Mouse (Mus musculus) C2C12 (cell line): ENCODE data around the gene Hspa12a. TPM values are rescaled to one million over a fixed set of nuclear protein-coding genes. Genes with fewer than 3 reads are reported as not detected.
A peak's percentile ranks its signal among the peaks of the same experiment; 100 is the strongest.

Experiments used
- H3K27me3 ChIP-seq: one replicate; pipeline ENCODE4 v1.6.1; 2011; ENCODE audit not compliant: control insufficient read depth, insufficient read depth, insufficient read length
- H3K36me3 ChIP-seq: one replicate; pipeline ENCODE4 v1.6.1; 2011; ENCODE audit not compliant: control insufficient read depth, insufficient read depth
- H3K4me3 ChIP-seq: one replicate; pipeline ENCODE4 v1.5.1; 2011; ENCODE audit warnings: mild to moderate bottlenecking, control low read depth; ENCODE audit not compliant: poor library complexity, insufficient read depth, severe bottlenecking
- H3K79me2 ChIP-seq: one replicate; pipeline ENCODE4 v1.6.1; 2011; ENCODE audit not compliant: control insufficient read depth, insufficient read depth
- H3K79me3 ChIP-seq: one replicate; pipeline ENCODE4 v1.6.1; 2011; ENCODE audit warnings: low read depth, control low read depth
- H3ac ChIP-seq: one replicate; pipeline ENCODE3; 2011; ENCODE audit warnings: low read depth; ENCODE audit not compliant: control insufficient read depth, insufficient read length
- CEBPB ChIP-seq: IDR thresholded peaks from one replicate; pipeline ENCODE4 v1.6.1; 2011; ENCODE audit warnings: low read depth, mild to moderate bottlenecking, control low read depth, moderate library complexity
- CTCF ChIP-seq: IDR thresholded peaks from one replicate; pipeline ENCODE4 v1.5.1; 2011; ENCODE audit not compliant: control insufficient read depth, insufficient read depth, insufficient read length
- FOSL1 ChIP-seq: IDR thresholded peaks from one replicate; pipeline ENCODE4 v1.8.0; 2011; ENCODE audit warnings: mild to moderate bottlenecking, low read length; ENCODE audit not compliant: poor library complexity, insufficient read depth, severe bottlenecking
- MAX ChIP-seq: IDR thresholded peaks from one replicate; pipeline ENCODE4 v1.6.1; 2011; ENCODE audit warnings: mild to moderate bottlenecking, control low read depth
- MYOD1 ChIP-seq: IDR thresholded peaks from one replicate; pipeline ENCODE4 v1.6.1; 2011; ENCODE audit warnings: low read depth; ENCODE audit not compliant: control insufficient read depth, insufficient read length
- MYOG ChIP-seq: IDR thresholded peaks from one replicate; pipeline ENCODE4 v1.6.1; 2011; ENCODE audit not compliant: control insufficient read depth, insufficient read length; ENCODE audit errors: extremely low read depth
- USF1 ChIP-seq: IDR thresholded peaks from one replicate; pipeline ENCODE4 v1.6.1; 2011; ENCODE audit warnings: low read depth, mild to moderate bottlenecking, control low read depth, moderate library complexity
- microRNA-seq: library from miRNA; unstranded; fragments of <30 nt; microRNA quantifications from one replicate; pipeline ENCODE4, GENCODE M21; 2019; ENCODE audit warnings: borderline microRNAs expressed
- polyA plus RNA-seq: library from polyadenylated mRNA; unstranded; fragments of >200 nt; fragmentation: generic; extraction: Trizol; gene quantifications from one replicate; pipeline ENCODE4 v1.2.1, GENCODE M21; 2012; ENCODE audit warnings: missing spikeins

The Hspa12a gene
- polyA plus RNA-seq, 1 experiment, result 14.8 TPM

GRCm38 (mm10) chr19:58750822-58751221, 192.6 kb downstream of the Hspa12a start:
- Histone ChIP-seq H3K27me3 (no peaks in the 10 kb centered on the region), H3K4me3 (no peak overlapping the region), H3K79me2 (no peaks in the 10 kb centered on the region), H3K79me3 (no peaks in the 10 kb centered on the region), H3ac (no peak overlapping the region), H3K36me3 (no peaks in the 10 kb centered on the region)
- TF ChIP-seq MAX (no peak), FOSL1 (no peak), CEBPB (no peak), MYOD1 (no peak), MYOG (no peak), USF1 (no peak), CTCF (no peak)

GRCm38 (mm10) chr19:58747498-58748000, 195.9 kb downstream of the Hspa12a start:
- Histone ChIP-seq H3K36me3 (no peaks in the 10 kb centered on the region), H3K79me3 (no peaks in the 10 kb centered on the region), H3K4me3 (no peak overlapping the region), H3K79me2 (no peaks in the 10 kb centered on the region), H3K27me3 (no peaks in the 10 kb centered on the region), H3ac (no peak overlapping the region)
- TF ChIP-seq FOSL1 (no peak), MYOD1 (no peak), MAX (no peak), CTCF (no peak), MYOG (no peak), CEBPB (no peak), USF1 (no peak)

Small RNAs within 50 kb of the gene (microRNA-seq; reads per million reads assigned to microRNA genes)
- 2.4 reads per million, percentile 41 among the genes with 10 or more reads in this experiment for gene Mir3086

Other genes with a start within 250 kb of the Hspa12a start
- not detected for gene Pnliprp1, start 214.8 kb downstream of the Hspa12a start, polyA plus RNA-seq
- not detected for gene Pnliprp2, start 183.9 kb downstream of the Hspa12a start, polyA plus RNA-seq
- gene 1700019N19Rik, start 149.2 kb downstream of the Hspa12a start, polyA plus RNA-seq, result not detected
- gene Eno4, start 229 bp downstream of the Hspa12a start, polyA plus RNA-seq, result 0.37 TPM
- 0.26 TPM for gene Shtn1, start 132.4 kb upstream of the Hspa12a start, polyA plus RNA-seq
- not detected for gene Vax1, start 226.4 kb upstream of the Hspa12a start, polyA plus RNA-seq